Mouse (Mus musculus): ENCODE data around the gene Plek2.

DNA sequence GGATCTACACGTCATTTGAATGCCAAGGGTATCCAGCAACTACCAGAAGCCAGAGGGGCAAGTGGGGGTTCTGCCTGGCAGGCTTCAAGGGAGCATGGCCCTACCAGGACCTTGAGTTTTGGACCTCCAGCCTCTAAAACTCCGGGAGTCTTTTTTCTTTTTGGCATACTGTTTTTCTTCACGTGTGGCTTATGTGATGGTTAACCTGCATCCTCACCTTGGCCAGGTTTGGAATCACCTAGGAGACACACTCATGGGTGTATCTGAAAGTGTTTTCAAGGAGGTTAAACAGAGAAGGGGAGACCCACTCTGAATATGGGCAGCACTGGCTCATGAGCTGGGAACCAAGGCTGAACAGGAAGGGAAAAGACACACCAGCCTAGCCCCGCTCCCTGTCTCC, 3.5 kb downstream of the Plek2 start:
- TF ChIP-seq CTCF (IDR thresholded peaks at IDR 0.05) (no peak), POLR2A (IDR thresholded peaks at IDR 0.05; ENCODE audit: insufficient read depth, low read depth, low read length) (no peak), EP300 (IDR thresholded peaks at IDR 0.05; ENCODE audit: insufficient read depth, low read depth, low read length) (no peak)
